Mouse (Mus musculus) 3134 (cell line): ENCODE measurements around the gene Cfap157.

Experiments
- DNase-seq: peaks from one replicate; pipeline ENCODE4 v3.0.0-alpha.2; 2011; ENCODE audit warnings: low spot score; ENCODE audit not compliant: insufficient read length; ENCODE audit errors: extremely low read depth

Gene Cfap157

DNA sequence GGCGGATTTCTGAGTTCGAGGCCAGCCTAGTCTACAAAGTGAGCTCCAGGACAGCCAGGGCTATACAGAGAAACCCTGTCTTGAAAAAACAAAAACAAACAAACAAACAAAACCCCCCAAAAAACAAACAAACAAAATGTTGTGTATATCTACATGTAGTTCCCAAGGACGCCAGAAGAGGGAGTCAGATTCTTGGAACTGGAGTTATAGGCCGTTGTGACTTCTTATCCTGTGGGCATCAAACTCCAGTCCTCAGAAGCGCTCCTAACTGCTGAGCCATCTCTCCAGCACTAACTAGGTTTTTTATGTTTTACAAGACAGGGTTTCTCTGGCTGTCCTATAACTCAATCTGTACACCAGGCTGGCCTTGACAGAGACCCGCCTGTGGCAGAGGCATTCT is 2.9 kb upstream of the Cfap157 start:
- peak; percentile 45 for DNase-seq

DNA sequence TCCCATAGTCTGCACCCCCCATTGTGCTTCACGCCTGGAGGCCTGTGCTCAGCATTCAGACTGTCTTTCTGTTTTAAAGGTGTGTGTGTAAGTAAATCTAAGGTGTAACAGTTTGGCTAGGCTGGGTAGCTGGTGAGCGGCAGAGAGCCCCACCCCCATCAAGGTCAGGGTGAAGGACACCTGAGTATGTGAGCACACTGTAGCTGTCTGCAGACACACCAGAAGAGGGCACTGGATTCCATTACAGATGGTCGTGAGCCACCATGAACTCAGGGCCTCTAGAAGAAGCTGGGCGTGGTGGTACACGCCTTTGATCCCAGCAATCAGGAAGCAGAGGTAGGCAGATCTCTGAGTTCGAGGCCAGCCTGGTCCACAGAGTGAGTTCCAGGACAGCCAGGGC is 2.5 kb downstream of the Cfap157 start:
- DNase-seq = no peak

DNA sequence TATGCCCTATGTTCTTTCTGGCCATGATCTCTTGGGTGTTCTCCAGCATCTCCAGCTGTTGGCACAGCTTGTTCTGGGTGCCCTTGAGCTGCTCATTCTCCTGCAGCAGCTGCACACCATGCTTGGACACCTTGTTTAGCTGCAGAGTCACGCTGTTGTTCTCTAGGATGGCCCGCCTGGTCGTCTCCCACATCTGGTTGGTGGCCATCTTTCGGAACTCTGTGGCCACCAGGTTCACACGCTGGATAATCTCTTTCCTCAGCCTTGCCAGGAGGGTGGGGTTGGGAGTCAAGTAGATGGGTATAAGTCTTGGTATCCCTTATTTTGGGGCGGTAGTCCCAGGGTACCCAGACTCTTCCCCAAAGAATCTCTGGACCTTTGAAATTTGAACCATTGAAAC is 4.5 kb downstream of the Cfap157 start:
- no peak for DNase-seq

DNA sequence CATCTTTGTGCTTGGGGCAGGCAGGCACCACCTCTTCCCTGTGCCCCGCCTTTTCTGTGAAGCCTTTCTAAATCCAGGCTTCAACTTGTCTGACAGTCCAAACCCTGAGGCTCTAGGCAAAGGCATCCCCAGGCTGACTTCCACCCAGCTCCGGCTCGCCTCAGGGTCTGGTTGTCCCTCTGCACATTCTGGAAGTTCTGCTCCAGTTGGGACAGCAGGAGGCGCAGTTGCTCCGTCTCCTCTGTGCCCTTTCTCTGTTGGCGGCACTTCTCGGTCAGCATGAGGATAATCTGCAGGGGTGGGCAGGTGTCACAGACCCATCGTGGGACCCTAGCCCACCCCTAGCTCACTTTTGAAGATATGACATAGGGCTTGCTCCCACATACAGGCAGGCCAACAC is 5.1 kb downstream of the Cfap157 start:
- no peak for DNase-seq

DNA sequence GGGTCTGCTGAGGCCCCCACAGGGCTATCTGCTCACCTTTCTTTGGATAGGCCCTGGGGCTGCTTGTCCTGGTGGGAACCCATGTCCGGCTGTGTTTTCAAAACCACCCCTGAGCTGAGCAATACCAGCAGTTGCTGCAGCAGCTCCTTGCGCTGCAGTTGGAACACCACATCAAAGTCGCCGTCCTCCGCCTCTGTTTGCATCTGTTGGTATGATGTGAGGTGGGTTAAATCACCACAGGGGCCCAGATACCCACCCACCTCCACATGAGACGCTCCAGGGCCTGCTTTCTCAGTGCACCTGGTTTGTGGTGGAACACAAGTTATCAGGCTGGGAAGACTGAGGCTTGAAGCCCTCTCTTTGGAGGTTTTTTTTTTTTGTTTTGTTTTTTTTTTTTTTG is 6.1 kb downstream of the Cfap157 start:
- no peak for DNase-seq

DNA sequence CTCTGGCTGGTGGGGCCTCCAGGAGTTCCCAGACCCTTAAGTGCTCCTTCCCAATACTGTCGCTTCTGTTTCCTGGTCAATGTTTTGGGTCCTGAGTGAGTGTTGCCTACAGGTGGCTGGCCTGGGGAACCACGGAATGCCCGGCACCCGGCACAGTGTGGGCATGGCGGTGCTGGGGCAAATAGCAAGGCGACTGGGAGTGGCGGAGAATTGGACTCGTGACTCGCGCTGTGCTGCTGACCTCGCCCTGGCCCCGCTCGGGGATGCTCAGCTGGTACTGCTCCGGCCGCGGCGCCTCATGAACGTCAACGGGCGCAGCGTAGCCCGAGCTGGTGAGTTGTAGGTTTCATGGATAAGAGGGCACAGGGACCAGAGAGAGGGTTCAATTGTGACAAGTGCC is 8.0 kb downstream of the Cfap157 start:
- peak; percentile 76 for DNase-seq

DNA sequence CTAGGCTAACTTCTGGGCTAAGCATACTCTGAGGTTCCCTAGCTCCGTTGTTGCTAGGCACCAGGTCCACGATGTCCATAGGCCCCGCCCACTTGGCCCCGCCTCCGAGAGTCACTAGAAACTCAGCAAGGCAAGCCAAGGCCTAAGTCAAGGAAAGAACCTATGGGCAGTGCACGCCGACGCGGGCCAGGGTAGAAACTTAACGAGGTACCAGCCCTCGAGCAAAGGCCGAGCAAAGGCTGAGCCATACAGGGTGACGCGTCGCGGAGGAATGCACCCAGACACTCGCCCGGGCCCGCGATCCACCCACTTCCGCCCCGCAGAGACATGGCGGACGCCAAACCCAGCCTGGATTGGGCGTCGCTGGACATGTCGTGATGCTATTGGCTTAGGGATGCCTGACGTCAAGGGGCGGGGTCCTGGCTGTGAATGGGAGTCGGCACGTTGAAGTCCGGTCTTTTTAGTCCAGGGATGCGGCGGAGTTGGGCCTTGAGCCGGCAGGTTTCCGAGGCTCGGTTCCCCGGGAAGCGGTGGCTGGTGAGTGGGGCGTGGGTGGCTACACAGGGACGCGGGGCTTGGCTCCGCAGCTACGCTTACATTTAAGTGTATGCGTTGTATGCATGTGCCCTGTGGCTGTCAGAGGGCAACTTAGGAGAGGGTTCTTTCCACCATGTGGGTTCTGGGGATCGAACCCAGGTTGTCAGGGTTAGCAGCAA is 8.7 kb downstream of the Cfap157 start, which contains the start of the genes Ttc16 and Ptrh1:
Ttc16 (minus strand) TSS at position 275 of the 716 bp plus-strand sequence.
Ptrh1 (plus strand) TSS at position 428 of the 716 bp plus-strand sequence.
- peak; percentile 99 for DNase-seq

DNA sequence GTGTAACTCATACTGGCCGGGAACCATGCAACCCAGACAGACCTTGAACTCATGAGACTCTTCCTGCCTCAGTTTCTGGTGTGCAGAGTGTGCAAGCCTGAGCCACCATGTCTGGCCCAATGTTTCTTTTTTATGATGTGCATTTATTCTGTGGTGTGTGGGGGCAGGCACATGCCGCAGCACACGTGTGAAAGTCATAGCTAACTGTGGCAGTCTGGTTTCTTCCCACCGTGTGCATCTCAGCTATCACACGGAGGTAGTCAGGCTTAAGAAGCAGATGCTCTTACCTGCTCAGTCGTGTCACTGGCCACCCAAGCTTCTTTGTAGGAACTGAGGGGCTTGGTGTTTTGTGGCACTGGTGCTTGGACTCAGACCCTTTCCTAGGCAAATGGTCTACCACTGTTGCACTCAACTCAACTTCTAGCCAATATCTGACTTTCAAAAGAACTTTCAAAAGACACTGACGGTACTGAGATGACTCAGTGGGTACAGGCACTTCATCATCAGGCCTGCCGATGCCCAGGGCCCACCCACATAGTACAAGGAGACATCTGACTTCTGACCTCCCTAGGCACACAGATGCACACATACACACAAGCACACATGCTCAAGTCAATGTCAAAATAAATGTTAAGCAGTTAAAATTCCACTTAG is 11.5 kb downstream of the Cfap157 start:
- no peak for DNase-seq

DNA sequence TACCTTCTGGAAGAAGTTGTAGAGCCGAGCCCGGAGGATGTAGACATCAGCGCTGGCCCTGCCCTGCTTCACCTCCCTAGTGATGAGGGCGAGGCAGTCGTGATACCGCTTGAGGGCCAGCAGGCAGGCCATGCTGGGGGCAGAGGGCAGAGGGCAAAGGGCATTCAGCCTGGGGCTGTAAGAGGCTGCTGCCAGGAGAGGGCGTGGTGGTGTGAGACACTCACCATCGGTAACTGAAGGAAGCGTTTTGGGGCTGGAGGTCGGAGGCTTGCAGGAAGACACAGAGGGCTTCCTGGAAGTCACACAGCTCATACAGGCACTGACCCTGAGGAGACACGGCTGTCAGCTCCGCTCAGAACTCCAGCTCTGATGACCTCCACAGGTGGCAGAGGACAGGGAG is 12.3 kb downstream of the Cfap157 start:
- no peak for DNase-seq

DNA sequence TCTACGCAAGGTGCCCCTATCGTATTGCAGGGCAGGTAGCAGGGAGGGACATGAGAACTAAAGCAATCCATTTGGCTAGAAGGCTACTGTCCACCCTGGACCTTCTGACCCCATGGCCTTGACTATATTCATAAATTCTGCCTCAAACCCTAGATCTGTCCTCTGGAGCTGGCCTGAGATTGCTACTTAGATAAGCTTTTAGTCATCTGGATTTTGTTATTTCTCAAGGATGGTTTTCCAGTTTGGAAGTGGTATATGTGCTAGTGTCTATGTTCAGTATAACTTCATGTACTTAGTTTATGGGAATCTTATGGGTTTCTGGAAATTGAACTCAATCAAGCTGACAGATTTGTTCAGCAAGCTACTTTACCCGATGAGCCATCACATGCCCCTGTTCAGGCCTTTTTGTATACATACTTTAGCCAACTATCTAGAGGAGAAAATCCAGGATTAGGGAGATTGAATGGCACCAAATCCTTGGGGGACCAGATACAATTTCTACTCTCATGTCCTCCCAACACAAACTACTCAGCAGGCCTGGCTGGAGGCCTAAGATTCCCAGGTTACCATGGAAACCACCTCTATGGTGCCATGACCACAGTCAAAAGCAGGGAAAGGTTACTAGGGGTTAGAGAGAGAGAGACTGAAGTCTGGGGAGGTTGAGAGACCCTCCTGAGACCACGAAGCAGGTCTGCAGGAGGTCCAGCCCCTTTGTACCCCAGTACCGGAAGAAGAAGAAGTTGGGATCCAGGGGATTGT is 14.7 kb downstream of the Cfap157 start:
- DNase-seq = no peak

DNA sequence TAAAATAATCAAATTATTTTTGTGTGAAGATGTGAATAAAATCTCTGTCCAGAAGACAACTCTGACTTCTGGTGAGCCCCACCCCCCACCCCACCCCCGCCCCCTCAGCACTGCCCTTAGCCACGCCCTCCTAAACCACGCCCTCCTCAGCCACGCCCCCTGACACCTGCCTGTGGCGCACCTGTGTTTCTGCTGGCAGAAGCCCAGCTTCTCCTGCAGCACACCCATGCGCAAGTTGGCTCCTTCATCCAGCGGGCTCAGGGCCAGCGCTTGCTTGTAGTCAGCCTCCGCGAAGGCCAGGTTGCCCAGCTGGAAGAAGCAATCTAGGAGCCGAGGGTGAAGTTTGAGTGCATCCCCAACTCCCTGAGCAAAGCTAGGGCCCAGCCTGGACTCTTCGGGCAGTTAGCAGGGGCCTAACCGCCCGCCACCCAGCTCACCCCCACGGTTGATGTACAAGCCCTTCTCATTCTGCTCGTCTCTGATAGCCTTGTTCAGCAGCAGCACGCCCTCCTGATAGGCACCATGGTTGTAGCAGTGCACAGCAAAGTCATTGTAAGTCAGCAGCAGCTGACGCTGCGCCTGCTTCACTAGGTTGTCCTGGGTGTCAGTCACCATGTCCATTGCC is 15.5 kb downstream of the Cfap157 start:
- DNase-seq = no peak

DNA sequence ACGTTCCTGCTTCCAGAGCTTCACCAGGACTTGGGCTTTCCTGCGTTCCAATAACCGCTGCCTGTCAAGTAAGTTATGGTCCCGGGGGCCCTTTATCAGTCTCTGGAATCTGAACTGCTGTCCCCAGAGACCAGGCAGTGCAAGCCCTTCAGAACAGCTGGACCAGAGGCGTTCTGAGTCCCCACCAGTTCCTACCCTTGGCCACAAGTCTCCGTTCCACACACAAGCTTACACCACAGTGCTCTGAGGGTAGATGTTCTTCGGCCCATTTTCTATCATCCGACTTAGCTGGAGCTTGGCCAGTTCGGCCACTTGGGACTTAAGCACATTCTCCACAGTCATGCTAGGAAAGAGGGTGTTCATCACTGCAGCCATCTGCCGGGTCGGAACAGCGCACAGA is 17.0 kb downstream of the Cfap157 start:
- DNase-seq = no peak

DNA sequence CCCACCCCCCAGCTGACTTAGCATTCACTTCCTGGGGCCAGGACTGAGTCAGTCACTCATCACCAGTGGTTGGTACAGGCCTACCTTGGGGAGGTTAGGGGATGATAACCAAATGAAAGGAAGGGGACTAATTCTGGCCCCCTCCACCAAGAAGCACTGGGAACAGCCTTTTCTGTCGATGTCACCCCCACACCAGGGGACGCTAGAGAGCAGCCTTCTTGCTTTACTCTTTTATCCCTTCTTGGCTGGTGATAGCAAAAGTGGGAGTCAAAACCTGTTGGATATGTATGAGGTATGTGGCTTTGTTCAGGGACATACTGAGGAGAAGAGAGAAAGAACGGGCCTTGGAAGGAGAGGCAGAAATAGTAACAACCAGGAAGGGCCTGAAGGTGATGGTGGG is 20.9 kb downstream of the Cfap157 start:
- DNase-seq = no peak

DNA sequence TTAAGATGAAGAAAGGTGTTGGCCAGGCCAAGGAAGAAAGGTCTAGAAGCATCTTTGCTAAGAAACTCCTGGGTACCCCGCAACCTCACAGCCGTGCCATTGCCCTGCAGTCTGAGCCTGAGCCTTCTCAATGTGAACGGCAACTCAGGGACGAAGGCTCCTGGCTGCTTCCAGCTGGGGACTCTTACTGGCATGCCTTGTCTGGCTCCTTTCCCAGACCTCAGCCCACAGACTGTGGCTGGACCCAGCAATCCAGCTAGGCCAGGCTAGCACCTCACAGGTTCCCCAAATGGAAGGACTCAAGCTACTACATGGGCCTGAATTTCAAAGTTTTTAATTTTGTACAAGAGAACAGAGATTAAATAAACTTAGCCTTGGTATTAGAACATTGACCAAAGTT is 22.4 kb downstream of the Cfap157 start:
- DNase-seq = no peak

DNA sequence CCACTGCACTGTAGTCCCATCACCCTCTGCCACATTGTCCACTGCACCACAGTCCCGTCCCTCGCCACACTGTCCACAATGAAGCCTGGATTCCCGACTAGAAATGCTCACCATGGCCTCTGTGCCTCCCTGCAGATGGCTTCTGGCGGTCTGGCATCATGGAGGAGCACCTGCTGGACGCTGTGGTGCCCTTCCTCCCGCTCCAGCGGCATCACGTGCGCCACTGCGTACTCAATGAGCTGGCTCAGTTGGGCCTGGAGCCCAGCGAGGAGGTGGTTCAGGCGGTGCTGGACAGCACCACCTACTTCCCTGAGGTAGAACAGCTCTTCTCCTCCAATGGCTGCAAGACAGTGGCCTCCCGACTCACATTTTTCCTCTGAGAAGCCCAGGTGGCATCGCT is 22.9 kb downstream of the Cfap157 start:
- no peak for DNase-seq

DNA sequence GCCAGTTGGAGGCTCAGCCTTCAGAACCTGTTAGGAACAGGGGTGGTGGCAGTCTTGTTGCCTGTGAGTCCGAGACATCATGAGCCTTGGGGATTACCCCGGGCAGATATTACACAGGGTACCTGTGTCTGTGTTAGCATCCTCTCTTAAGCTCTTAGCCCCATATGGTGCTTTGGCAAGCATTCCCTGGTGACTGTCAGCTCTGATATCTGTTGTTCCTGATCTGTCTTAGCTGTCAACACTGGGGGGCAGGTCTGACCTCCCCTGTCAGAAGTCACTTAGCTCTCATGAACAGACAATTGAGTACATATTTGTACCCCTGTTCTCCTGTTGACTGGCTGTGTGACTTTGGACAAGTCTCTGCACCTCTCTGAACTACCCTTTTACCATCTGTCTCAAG is 25.2 kb downstream of the Cfap157 start:
- no peak for DNase-seq

DNA sequence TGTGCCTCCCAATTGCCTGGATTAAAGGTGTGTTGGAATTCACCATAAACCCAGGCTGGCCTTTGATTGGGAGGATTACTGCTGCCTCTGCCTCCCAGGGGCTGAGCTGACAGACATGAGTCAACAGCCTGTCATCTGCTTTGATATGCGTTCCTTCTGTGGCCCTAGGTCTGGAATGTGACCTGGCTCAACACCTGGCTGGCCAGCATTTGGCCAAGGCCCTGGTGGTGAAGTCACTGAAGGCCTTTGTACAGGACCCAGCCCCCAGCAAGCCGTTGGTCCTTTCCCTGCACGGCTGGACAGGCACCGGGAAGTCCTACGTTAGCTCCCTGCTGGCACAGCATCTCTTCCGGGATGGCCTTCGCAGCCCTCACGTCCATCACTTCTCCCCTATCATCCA is 25.7 kb downstream of the Cfap157 start:
- DNase-seq = no peak

DNA sequence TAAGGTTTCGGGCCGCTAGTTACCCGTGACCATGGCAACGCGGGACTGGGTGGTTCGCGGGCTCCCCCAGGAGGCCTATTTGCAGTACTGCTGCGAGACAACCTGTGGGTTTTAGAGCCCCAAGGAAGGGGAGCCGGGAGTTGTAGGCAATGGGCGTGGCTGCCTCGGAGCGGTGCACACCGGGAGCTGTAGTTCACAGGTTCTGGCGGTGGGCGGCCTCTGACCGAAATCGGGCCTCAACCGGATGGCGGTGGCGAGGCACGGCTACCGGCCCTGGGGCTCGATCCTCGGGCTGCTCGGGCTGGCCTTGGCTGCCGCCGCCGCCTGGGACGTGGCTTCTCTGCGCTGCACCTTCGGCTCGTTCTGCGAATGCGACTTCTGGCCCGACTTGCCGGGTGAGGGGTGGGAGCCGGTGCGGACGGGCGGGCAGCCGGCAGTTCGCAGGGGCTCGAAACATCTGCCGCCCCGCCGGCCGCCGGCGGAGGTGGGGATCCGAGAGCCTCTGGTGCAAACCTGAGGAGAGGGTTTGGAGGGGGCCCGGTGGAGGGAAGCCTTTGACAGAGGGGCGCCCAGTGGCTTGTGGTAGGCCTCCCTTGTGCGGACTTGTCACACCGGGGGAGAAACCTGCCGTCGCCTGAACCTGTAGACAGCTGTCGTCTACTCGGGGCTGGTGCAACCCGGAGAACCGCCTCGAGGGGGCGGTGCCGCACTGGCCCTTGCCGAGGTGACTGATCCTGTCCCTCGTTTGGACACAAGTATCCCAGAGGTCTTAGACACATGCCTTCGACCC is 27.0 kb downstream of the Cfap157 start, which contains the start of gene Tor2a:
Tor2a (plus strand) TSS at position 179 of the 790 bp plus-strand sequence.
- DNase-seq = peak; percentile 93

DNA sequence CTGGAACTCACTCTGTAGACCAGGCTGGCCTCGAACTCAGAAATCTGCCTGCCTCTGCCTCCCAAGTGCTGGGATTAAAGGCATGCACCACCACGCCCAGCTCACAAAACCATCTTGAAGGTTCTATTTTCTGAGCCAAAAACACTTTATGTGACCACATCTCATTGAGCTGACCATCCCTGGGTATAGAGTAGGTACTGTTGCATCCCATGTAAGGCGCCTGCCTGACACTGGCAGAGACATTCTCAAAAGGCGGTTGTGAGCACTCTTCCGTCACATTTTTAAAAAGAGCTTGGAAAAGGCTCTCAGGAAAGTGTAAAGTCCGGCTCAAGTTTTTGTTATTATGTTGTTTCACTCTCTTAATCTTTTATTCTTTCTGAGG is 27.6 kb downstream of the Cfap157 start:
- DNase-seq = no peak

DNA sequence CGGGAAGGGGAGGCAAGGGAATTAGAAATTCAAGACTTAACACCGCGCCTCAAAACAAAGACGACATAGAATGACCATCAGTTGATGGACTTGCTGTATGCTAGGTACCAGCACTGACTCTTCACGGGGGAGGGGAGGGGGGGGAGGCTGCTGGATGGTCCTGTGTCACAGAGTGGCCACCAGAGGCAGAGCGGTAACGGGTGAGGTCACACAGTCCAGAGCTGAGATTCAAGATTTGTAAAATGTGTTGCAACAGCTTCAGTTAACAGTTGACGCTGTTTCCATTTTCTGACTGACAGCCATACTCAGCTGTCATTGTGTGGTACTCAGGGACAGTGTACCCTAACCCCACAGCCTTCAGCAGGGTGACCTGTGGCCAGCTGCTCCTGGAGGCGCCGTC is 32.0 kb downstream of the Cfap157 start:
- no peak for DNase-seq
